Mouse (Mus musculus): ENCODE data around the gene Map1b.
A peak's percentile ranks its signal among the peaks of the same experiment; 100 is the strongest.

The Map1b gene

GRCm38 (mm10) chr13:99528456-99528855, 12.1 kb upstream of the Map1b start:
- DNase-seq (ENCODE audit: low read depth, low spot score), result peak; percentile 91

GRCm38 (mm10) chr13:99527936-99528335, 11.6 kb upstream of the Map1b start:
- no peak for DNase-seq (ENCODE audit: low read depth, low spot score)

- DNase-seq (ENCODE audit: low read depth, low spot score), result no peak
These were observed 9.2 kb upstream of the Map1b start for GRCm38 (mm10) chr13:99525491-99525890.

- DNase-seq (ENCODE audit: low read depth, low spot score), result no peak
These were observed 1.5 kb upstream of the Map1b start for GRCm38 (mm10) chr13:99517836-99518235.

- peak; percentile 45 for DNase-seq (ENCODE audit: low read depth, low spot score)
These were observed 448 bp downstream of the Map1b start for GRCm38 (mm10) chr13:99515736-99516447.

- peak; percentile 94 for DNase-seq (ENCODE audit: low read depth, low spot score)
These were observed 1.3 kb downstream of the Map1b start for GRCm38 (mm10) chr13:99514917-99515591.

- DNase-seq (ENCODE audit: low read depth, low spot score), result peak; percentile 82
These were observed 2.4 kb downstream of the Map1b start for GRCm38 (mm10) chr13:99513990-99514389.

- peak; percentile 92 for DNase-seq (ENCODE audit: low read depth, low spot score)
These were observed 3.2 kb downstream of the Map1b start for GRCm38 (mm10) chr13:99513138-99513537.

GRCm38 (mm10) chr13:99509896-99510295, 6.4 kb downstream of the Map1b start:
- DNase-seq (ENCODE audit: low read depth, low spot score), result no peak

GRCm38 (mm10) chr13:99506580-99506962, 9.8 kb downstream of the Map1b start:
- DNase-seq (ENCODE audit: low read depth, low spot score), result no peak

- no peak for DNase-seq (ENCODE audit: low read depth, low spot score)
These were observed 10.3 kb downstream of the Map1b start for GRCm38 (mm10) chr13:99505826-99506579.

- DNase-seq (ENCODE audit: low read depth, low spot score), result no peak
These were observed 12.9 kb downstream of the Map1b start for GRCm38 (mm10) chr13:99503370-99503979.

- no peak for DNase-seq (ENCODE audit: low read depth, low spot score)
These were observed 13.4 kb downstream of the Map1b start for GRCm38 (mm10) chr13:99502911-99503310.

GRCm38 (mm10) chr13:99502126-99502744, 14.1 kb downstream of the Map1b start:
- DNase-seq (ENCODE audit: low read depth, low spot score), result no peak

GRCm38 (mm10) chr13:99501393-99501792, 14.9 kb downstream of the Map1b start:
- no peak for DNase-seq (ENCODE audit: low read depth, low spot score)

GRCm38 (mm10) chr13:99500609-99501008, 15.7 kb downstream of the Map1b start:
- no peak for DNase-seq (ENCODE audit: low read depth, low spot score)

GRCm38 (mm10) chr13:99499764-99500163, 16.6 kb downstream of the Map1b start:
- DNase-seq (ENCODE audit: low read depth, low spot score), result no peak

GRCm38 (mm10) chr13:99496106-99496505, 20.2 kb downstream of the Map1b start:
- DNase-seq (ENCODE audit: low read depth, low spot score), result no peak

- DNase-seq (ENCODE audit: low read depth, low spot score), result no peak
These were observed 21.9 kb downstream of the Map1b start for GRCm38 (mm10) chr13:99494416-99494815.

GRCm38 (mm10) chr13:99493304-99493904, 22.9 kb downstream of the Map1b start:
- DNase-seq (ENCODE audit: low read depth, low spot score), result no peak

GRCm38 (mm10) chr13:99492619-99493303, 23.6 kb downstream of the Map1b start:
- DNase-seq (ENCODE audit: low read depth, low spot score), result no peak
